Mouse (Mus musculus) heart, adult 2 months (tissue): ENCODE results near the gene Ddx41. TPM values are rescaled to one million over a fixed set of nuclear protein-coding genes. Genes with fewer than 3 reads are reported as not detected.
"Not testable (repeated sequence)": the region's sequence is repeated elsewhere in the genome, so short reads cannot be mapped to it uniquely, and the experiment has no call there.

Source experiments
- DNase-seq, 2 experiments: peaks; one replicate each; pipeline ENCODE4 v3.0.0; 2021
- H3K27ac ChIP-seq: fragments of 200-600 bp; 2 replicates; pipeline ENCODE4 v1.8.1; 2022
- H3K27me3 ChIP-seq: fragments of 200-500 bp; 2 replicates; pipeline ENCODE4 v1.6.1; 2012; ENCODE audit warnings: mild to moderate bottlenecking, low read length, inconsistent platforms, mixed read lengths; ENCODE audit not compliant: control insufficient read depth, insufficient read depth
- H3K36me3 ChIP-seq: fragments of 200-500 bp; 2 replicates; pipeline ENCODE4 v1.6.1; 2012; ENCODE audit warnings: low read length, inconsistent platforms; ENCODE audit not compliant: control insufficient read depth, insufficient read depth
- H3K4me1 ChIP-seq: fragments of 200-500 bp; 2 replicates; pipeline ENCODE4 v1.6.1; 2011; ENCODE audit warnings: low read length; ENCODE audit not compliant: control insufficient read depth, insufficient read depth
- H3K4me3 ChIP-seq: fragments of 200-600 bp; 2 replicates; pipeline ENCODE4 v1.8.1; 2022
- H3K79me2 ChIP-seq: fragments of 200-500 bp; replicated peaks from 2 replicates; pipeline ENCODE4 v1.6.1; 2012; ENCODE audit warnings: mild to moderate bottlenecking, inconsistent platforms, low read length, moderate library complexity, mixed read lengths; ENCODE audit not compliant: control insufficient read depth, insufficient read depth
- H3K9ac ChIP-seq: fragments of 200-500 bp; 2 replicates; pipeline ENCODE4 v1.6.1; 2012; ENCODE audit warnings: low read depth, mild to moderate bottlenecking, control low read depth, inconsistent platforms, low read length, mixed read lengths
- CTCF ChIP-seq: fragments of 200-600 bp; IDR thresholded peaks from 2 replicates; pipeline ENCODE4 v1.8.1; 2022; ENCODE audit warnings: antibody characterized with exemption, mild to moderate bottlenecking, moderate library complexity
- EP300 ChIP-seq: fragments of 200-500 bp; IDR thresholded peaks from 2 replicates; pipeline ENCODE4 v1.6.1; 2011; ENCODE audit warnings: low read depth, low read length, control low read depth; ENCODE audit not compliant: insufficient read depth
- POLR2A ChIP-seq: fragments of 200-500 bp; IDR thresholded peaks from 2 replicates; pipeline ENCODE4 v1.6.1; 2011; ENCODE audit warnings: mild to moderate bottlenecking, low read depth, low read length, control low read depth; ENCODE audit not compliant: insufficient read depth
- WGBS: fragments of 180-500 bp; shearing (Covaris S2); methylation state at CpG from one replicate; pipeline ENCODE4 v1.1.7; 2018; 5-methylcytosine and 5-hydroxymethylcytosine counted together
- intact Hi-C: fragments of 180-260 bp; cut with DNase I; formaldehyde crosslinking; loops from one replicate; pipeline ENCODE4 v1.15.1; 2025
- long read RNA-seq: library from polyadenylated mRNA; stranded (forward); transcript quantifications from one replicate; pipeline ENCODE4 v2.0.0, GENCODE M21; 2021
- polyA plus RNA-seq: library from polyadenylated mRNA; depleted of rRNA; stranded (reverse); fragments of >200 nt; gene quantifications from 2 replicates; pipeline ENCODE4 v1.2.3, GENCODE M21; 2012; rRNA removed
- total RNA-seq, 2 experiments: library from RNA; stranded (reverse); gene quantifications; 2 replicates each; pipeline ENCODE4 v1.2.3; 2021

Gene Ddx41
- total RNA-seq: 10 to 100 TPM; 13.0 to 13.9 TPM
- 20.7 and 21.1 TPM in 2 replicates for polyA plus RNA-seq
- long read RNA-seq, transcript Ddx41-201 (17 exons, 2,205 nt): major isoform, 23 of 31 reads
- long read RNA-seq, partial matches to known transcripts: 2 of 31 reads
- long read RNA-seq, other reads (novel, unspliced or antisense): 6 of 31 reads

DNA sequence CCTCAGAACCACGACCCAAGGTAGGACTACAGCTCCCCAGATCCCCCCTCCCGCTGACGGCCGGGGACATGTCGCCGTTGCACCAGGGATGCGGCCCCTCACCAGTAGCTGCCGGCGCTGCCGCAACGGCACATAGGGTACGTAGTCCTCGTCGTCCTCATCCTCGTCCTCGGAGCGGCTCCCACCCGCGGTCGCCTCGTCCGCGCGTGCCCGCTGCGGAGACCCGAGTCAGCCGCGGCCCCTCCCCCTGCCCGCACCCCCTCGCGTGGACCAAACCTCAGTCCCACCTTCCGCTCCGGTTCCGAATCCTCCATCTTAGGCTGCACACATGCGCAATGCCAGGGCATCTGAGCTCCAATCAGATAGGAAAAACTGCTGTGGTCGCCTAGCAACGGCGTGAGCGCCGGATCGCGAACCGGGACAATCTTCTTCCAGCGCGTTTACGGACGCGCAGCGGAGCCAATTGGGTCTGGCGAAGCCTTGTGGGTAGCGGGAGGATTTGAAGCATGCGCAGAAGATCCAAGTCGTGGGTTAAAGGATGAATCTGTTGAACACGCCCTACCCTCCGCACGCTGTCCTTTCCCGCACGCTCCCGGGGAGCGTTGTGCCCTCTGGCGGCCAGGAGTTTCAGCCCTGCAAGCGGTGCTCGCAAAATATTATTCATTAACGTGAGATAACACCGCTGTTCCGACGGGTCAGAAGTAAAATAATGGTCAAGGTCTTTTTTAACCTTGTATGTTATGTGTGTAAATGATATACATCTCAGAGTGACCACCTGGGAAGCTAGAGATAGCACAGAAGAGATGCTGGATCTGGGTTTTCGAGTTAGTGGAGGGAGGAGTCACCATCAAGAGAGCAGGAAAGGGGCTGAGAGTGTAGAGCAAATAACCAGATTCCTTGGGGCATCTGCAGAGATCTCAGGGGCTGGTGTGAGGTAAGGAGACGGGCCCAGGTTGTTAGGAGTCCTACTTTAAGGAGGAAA, at the start of gene Ddx41:
Gene Ddx41 (minus strand): TSS at position 465 of the 982 bp plus-strand sequence.
- Histone ChIP-seq H3K4me1 (peaks cover 3% of the 10 kb centered on the region), H3K27ac (peak within 1 kb of the TSS; percentile 78), H3K36me3 (no peaks in the 10 kb centered on the region), H3K9ac (peak within 1 kb of the TSS; percentile 79), H3K4me3 (peak within 1 kb of the TSS; percentile 78), H3K27me3 (no peaks in the 10 kb centered on the region), H3K79me2 (no peaks in the 10 kb centered on the region; the same call in 1 of the 2 replicates)
- intact Hi-C loops: loop anchor here (1.0 to 5.0 kb wide), 4 partner anchors 23 to 1069 kb away; partner anchors contain the start of genes Fam193b, Pdlim7 and Thoc3
- TF ChIP-seq EP300 (peak; percentile 88), CTCF (peak; percentile 94), POLR2A (peak; percentile 77)
- 1% methylated on average over 70 of the region's 70 CpGs for WGBS
- peak; percentile 100 for DNase-seq

DNA sequence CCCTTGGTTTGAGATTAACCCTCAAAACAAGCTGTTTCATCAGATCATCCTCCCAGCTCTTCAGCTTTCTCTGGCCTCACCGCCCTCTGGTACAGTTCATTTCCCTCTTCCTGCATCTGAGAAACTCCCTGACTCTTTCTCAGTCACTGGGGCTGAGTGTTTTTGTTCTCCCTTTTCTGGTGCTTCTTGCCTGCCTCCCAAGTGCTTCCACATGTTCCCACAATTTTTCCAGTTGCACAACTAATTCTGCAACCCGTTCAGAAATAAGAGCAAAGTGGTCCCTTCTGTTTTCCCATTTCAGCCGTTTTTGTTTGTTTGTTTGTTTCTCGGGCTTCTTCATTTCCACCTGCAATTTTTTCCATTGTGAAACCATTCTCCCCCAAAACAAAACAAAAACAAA, 41.6 kb upstream of the Ddx41 start:
- Histone ChIP-seq H3K4me3 (no peak overlapping the region), H3K36me3 (no peaks in the 10 kb centered on the region), H3K79me2 (no peaks in the 10 kb centered on the region), H3K27ac (no peak overlapping the region), H3K27me3 (no peaks in the 10 kb centered on the region), H3K4me1 (no peaks in the 10 kb centered on the region), H3K9ac (no peak overlapping the region)
- DNase-seq: no peak
- WGBS: 73% methylated on average over 4 of the region's 4 CpGs
- no peak for TF ChIP-seq CTCF
- no peak for TF ChIP-seq POLR2A
- TF ChIP-seq EP300: no peak
- intact Hi-C loops: no loop called here

DNA sequence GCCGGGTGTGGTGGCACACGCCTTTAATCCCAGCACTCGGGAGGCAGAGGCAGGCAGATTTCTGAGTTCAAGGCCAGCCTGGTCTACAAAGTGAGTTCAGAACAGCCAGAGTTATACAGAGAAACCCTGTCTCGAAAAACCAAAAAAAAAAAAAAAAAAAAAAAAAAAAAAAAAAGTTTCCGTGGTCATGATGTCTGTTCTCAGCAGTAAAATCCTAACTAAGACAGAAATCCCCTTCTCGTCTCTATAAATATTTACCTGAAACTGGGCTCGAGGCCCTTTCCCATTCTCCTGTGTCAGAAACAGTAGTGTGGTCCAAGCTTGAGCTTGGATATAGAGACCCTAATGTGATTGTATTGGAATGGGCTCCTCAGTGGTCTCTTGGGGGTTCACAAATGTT, 40.4 kb upstream of the Ddx41 start:
- H3K27me3 ChIP-seq, intact Hi-C loops, H3K27ac ChIP-seq, H3K4me3 ChIP-seq, DNase-seq, H3K9ac ChIP-seq, H3K79me2 ChIP-seq, H3K4me1 ChIP-seq, H3K36me3 ChIP-seq: not testable (repeated sequence)
- 83% methylated on average over 7 of the region's 7 CpGs for WGBS

- Histone ChIP-seq H3K4me3 (no peak overlapping the region), H3K4me1 (no peaks in the 10 kb centered on the region), H3K27ac (no peak overlapping the region), H3K27me3 (no peaks in the 10 kb centered on the region), H3K9ac (no peak overlapping the region), H3K36me3 (no peaks in the 10 kb centered on the region), H3K79me2 (no peaks in the 10 kb centered on the region)
- no peak for TF ChIP-seq EP300
- no peak for TF ChIP-seq POLR2A
- TF ChIP-seq CTCF: no peak
- 54% methylated on average over 5 of the region's 5 CpGs for WGBS
- intact Hi-C loops: no loop called here
- DNase-seq: no peak
These were observed 39.5 kb upstream of the Ddx41 start for GRCm38 (mm10) chr13:55575932-55576331.

GRCm38 (mm10) chr13:55574321-55574720, 37.9 kb upstream of the Ddx41 start:
- TF ChIP-seq CTCF (no peak), POLR2A (no peak), EP300 (no peak)
- Histone ChIP-seq H3K9ac (no peak overlapping the region), H3K27ac (no peak overlapping the region), H3K36me3 (no peaks in the 10 kb centered on the region), H3K79me2 (0 out of 2 replicates have a peak, but pooled peaks cover 2% of the 10 kb centered on the region), H3K27me3 (no peaks in the 10 kb centered on the region), H3K4me1 (peaks cover 3% of the 10 kb centered on the region), H3K4me3 (no peak overlapping the region)
- DNase-seq: no peak
- WGBS: 68% methylated on average over 5 of the region's 5 CpGs
- intact Hi-C loops: no loop called here

- H3K4me1 ChIP-seq: peaks cover 3% of the 10 kb centered on the region
- no peaks in the 10 kb centered on the region for H3K27me3 ChIP-seq
- no peak for TF ChIP-seq CTCF
- no peak for TF ChIP-seq POLR2A
- TF ChIP-seq EP300: no peak
- H3K27ac ChIP-seq: no peak within 1 kb of the TSS
- WGBS: 98% methylated on average over 2 of the region's 2 CpGs
- intact Hi-C loops: no loop called here
- no peaks in the 10 kb centered on the region for H3K36me3 ChIP-seq
- DNase-seq: no peak
- no peak within 1 kb of the TSS for H3K9ac ChIP-seq
- peaks cover 2% of the 10 kb centered on the region; the same call in 1 of the 2 replicates for H3K79me2 ChIP-seq
- no peak within 1 kb of the TSS for H3K4me3 ChIP-seq
These were observed 37.0 kb upstream of the Ddx41 start, which contains the start of gene Tmed9 for GRCm38 (mm10) chr13:55573432-55573831. Gene Tmed9, plus strand, starts transcription at chr13:55573732.
